Mouse (Mus musculus): Measurements from ENCODE around the gene Slc16a7. TPM values are rescaled to one million over a fixed set of nuclear protein-coding genes. Genes with fewer than 3 reads are reported as not detected.

Gene Slc16a7
- total and polyA plus RNA-seq, 3 experiments, result not detected

- TF ChIP-seq POLR2A (IDR thresholded peaks at IDR 0.05; ENCODE audit: control insufficient read depth in 1 of 2, insufficient read depth in 1 of 2, low read depth in 1 of 2, low read length in 2 of 2, poor library complexity in 1 of 2), result no peak
- TF ChIP-seq POLR2AphosphoS2 (IDR thresholded peaks at IDR 0.05; ENCODE audit: low read length), result no peak
- no peak for TF ChIP-seq SIN3A (IDR thresholded peaks at IDR 0.05; ENCODE audit: low read length)
These were observed 10.5 kb upstream of the Slc16a7 start (continued) for GRCm38 (mm10) chr10:125399796-125400195.

GRCm38 (mm10) chr10:125390011-125390410 is 746 bp upstream of the Slc16a7 start:
- Histone ChIP-seq H3K9me3 (replicated peaks; ENCODE audit: insufficient read depth, low read length) (no peaks in the 10 kb centered on the region), H3K36me3 (ENCODE audit: control insufficient read depth in 1 of 2, insufficient read depth in 2 of 2, low read length in 2 of 2) (no peaks in the 10 kb centered on the region), H3K27ac (ENCODE audit: control insufficient read depth, low read depth, low read length) (no peak overlapping the region), H3K9ac (ENCODE audit: control insufficient read depth, low read depth, low read length, poor library complexity, severe bottlenecking) (no peak overlapping the region), H3K27me3 (ENCODE audit: control insufficient read depth in 1 of 2, insufficient read depth in 2 of 2, low read length in 2 of 2) (no peaks in the 10 kb centered on the region), H3K79me2 (ENCODE audit: control insufficient read depth, insufficient read depth, low read length, poor library complexity) (no peaks in the 10 kb centered on the region), H3K4me3 (ENCODE audit: control insufficient read depth in 1 of 2, insufficient read depth in 1 of 2, low read depth in 2 of 2, low read length in 2 of 2) (no peak overlapping the region), H3K4me1 (ENCODE audit: control insufficient read depth in 1 of 2, insufficient read depth in 2 of 2, low read length in 2 of 2) (no peaks in the 10 kb centered on the region)
- DNase-seq (ENCODE audit: low read depth, low spot score), result no peak
- TF ChIP-seq BHLHE40 (IDR thresholded peaks at IDR 0.05; ENCODE audit: borderline replicate concordance, low read depth, low read length), result no peak
- TF ChIP-seq HCFC1 (IDR thresholded peaks at IDR 0.05; ENCODE audit: low read depth, low read length), result no peak
- TF ChIP-seq ETS1 (IDR thresholded peaks at IDR 0.05; ENCODE audit: low read depth, low read length), result no peak
- TF ChIP-seq MAFK (IDR thresholded peaks at IDR 0.05; ENCODE audit: borderline replicate concordance, low read depth, low read length), result no peak
- no peak for TF ChIP-seq CTCF (IDR thresholded peaks at IDR 0.05 in 2 of 3, conservative IDR thresholded peaks at IDR 0.05 in 1 of 3; ENCODE audit: control insufficient read depth in 1 of 3, insufficient read depth in 1 of 3, low read depth in 2 of 3, low read length in 3 of 3, poor library complexity in 1 of 3, severe bottlenecking in 1 of 3)
- TF ChIP-seq TCF12 (IDR thresholded peaks at IDR 0.05; ENCODE audit: low read depth, low read length), result no peak

- no peak for DNase-seq (ENCODE audit: low read depth, low spot score)
- TF ChIP-seq NELFE (IDR thresholded peaks at IDR 0.05; ENCODE audit: low read depth, low read length) (no peak), TBP (IDR thresholded peaks at IDR 0.05; ENCODE audit: low read depth, low read length) (no peak), MYB (IDR thresholded peaks at IDR 0.05; ENCODE audit: low read depth, low read length) (no peak), USF1 (IDR thresholded peaks at IDR 0.05; ENCODE audit: low read depth, low read length) (no peak), HCFC1 (IDR thresholded peaks at IDR 0.05; ENCODE audit: low read depth, low read length) (no peak), TCF12 (IDR thresholded peaks at IDR 0.05; ENCODE audit: low read depth, low read length) (no peak), EP300 (IDR thresholded peaks at IDR 0.05; ENCODE audit: low read depth in 1 of 2, low read length in 2 of 2) (no peak)
- Histone ChIP-seq H3K9ac (ENCODE audit: control insufficient read depth, low read depth, low read length, poor library complexity, severe bottlenecking) (no peak overlapping the region), H3K9me3 (replicated peaks; ENCODE audit: insufficient read depth, low read length) (no peaks in the 10 kb centered on the region), H3K36me3 (ENCODE audit: control insufficient read depth in 1 of 2, insufficient read depth in 2 of 2, low read length in 2 of 2) (no peaks in the 10 kb centered on the region), H3K79me2 (ENCODE audit: control insufficient read depth, insufficient read depth, low read length, poor library complexity) (no peaks in the 10 kb centered on the region), H3K27ac (ENCODE audit: control insufficient read depth, low read depth, low read length) (no peak overlapping the region), H3K4me3 (ENCODE audit: control insufficient read depth in 1 of 2, insufficient read depth in 1 of 2, low read depth in 2 of 2, low read length in 2 of 2) (no peak overlapping the region), H3K4me1 (ENCODE audit: control insufficient read depth in 1 of 2, insufficient read depth in 2 of 2, low read length in 2 of 2) (no peaks in the 10 kb centered on the region), H3K27me3 (ENCODE audit: control insufficient read depth in 1 of 2, insufficient read depth in 2 of 2, low read length in 2 of 2) (no peaks in the 10 kb centered on the region)
These were observed 787 bp downstream of the Slc16a7 start for GRCm38 (mm10) chr10:125388481-125388875.

Measured in MEL (cell line).